Mouse (Mus musculus): ENCODE measurements at regions not wholly inside any gene's neighbourhood (a gene's known extent, or its start where the extent isn't known, plus 50 kb on each side); places are given as distances from the start of the nearest gene placed in this dataset.

DNA sequence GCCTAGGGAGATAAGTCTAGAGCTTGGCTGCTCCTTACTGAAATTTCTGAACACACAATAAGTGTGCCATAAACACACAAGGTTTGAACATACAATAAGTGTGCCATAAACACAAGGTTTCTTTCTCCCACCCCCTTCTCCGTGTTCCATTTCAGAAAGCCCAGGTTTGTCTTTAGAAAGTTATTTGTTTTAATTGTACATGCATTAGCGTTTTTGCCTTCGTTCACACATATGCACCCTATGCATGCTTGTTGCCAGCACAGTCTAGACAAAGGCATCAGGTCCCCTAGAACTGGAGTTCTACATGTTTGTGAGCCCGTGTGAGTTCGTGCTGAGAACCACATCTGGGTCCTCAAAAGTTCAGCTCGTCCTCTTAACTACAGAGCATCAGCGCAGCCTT lies 64.0 kb upstream of the Gpc5 start:
- H3K4me3 ChIP-seq (ENCODE audit: control insufficient read depth in 1 of 2, insufficient read depth in 1 of 2, low read depth in 2 of 2, low read length in 2 of 2), result no peak overlapping the region

DNA sequence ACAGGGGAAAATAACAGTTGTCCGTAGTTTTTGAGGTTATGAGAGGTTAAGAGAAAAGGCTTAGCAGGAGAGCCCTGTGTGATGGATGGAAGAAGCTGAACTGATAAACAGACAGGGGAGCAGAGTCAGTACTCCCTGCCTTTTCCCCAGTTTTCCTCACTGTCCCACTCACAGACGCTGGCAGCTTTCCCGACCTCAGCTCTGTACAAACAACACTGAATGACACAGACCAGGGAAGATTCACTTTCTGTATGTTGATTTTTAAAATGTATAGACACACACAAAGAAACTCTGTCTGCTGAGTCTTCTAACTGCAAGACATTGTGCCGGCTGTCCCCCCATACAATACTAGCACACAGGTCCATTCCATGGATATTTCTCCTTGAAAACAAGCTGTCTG lies 60.3 kb upstream of the Gpc5 start:
- Histone ChIP-seq H3K4me3 (ENCODE audit: control insufficient read depth in 1 of 2, insufficient read depth in 1 of 2, low read depth in 2 of 2, low read length in 2 of 2) (no peak overlapping the region), H3K9me3 (replicated peaks; ENCODE audit: insufficient read depth, low read length) (no peaks in the 10 kb centered on the region), H3K36me3 (ENCODE audit: control insufficient read depth in 1 of 2, insufficient read depth in 2 of 2, low read length in 2 of 2) (peaks cover 0 to 2% of the 10 kb centered on the region in 2 experiments; a peak in 1 of 4 replicates), H3K9ac (ENCODE audit: control insufficient read depth, low read depth, low read length, poor library complexity, severe bottlenecking) (no peak overlapping the region), H3K79me2 (ENCODE audit: control insufficient read depth, insufficient read depth, low read length, poor library complexity) (no peaks in the 10 kb centered on the region), H3K27ac (ENCODE audit: control insufficient read depth, low read depth, low read length) (no peak overlapping the region), H3K4me1 (ENCODE audit: control insufficient read depth in 1 of 2, insufficient read depth in 2 of 2, low read length in 2 of 2) (no peaks in the 10 kb centered on the region), H3K27me3 (ENCODE audit: control insufficient read depth in 1 of 2, insufficient read depth in 2 of 2, low read length in 2 of 2) (peaks cover 40 to 80% of the 10 kb centered on the region in 2 experiments)
- DNase-seq (ENCODE audit: low read depth, low spot score), result no peak
- TF ChIP-seq MAX (IDR thresholded peaks at IDR 0.05; ENCODE audit: low read length), result no peak
- no peak for TF ChIP-seq USF2 (IDR thresholded peaks at IDR 0.05; ENCODE audit: borderline replicate concordance in 1 of 2, insufficient read depth in 1 of 2, low read depth in 1 of 2, low read length in 2 of 2)
- no peak for TF ChIP-seq KAT2A (conservative IDR thresholded peaks at IDR 0.05; ENCODE audit: low read depth, low read length)
- no peak for TF ChIP-seq UBTF (IDR thresholded peaks at IDR 0.05; ENCODE audit: borderline replicate concordance, insufficient read depth, low read depth, low read length)
- no peak for TF ChIP-seq MAFK (IDR thresholded peaks at IDR 0.05; ENCODE audit: borderline replicate concordance, low read depth, low read length)
- no peak for TF ChIP-seq TBP (IDR thresholded peaks at IDR 0.05; ENCODE audit: low read depth, low read length)
- no peak for TF ChIP-seq CHD2 (IDR thresholded peaks at IDR 0.05; ENCODE audit: low read length)
- TF ChIP-seq ETS1 (IDR thresholded peaks at IDR 0.05; ENCODE audit: low read depth, low read length), result no peak
- TF ChIP-seq TAL1 (IDR thresholded peaks at IDR 0.05; ENCODE audit: low read length), result no peak
- no peak for TF ChIP-seq MEF2A (IDR thresholded peaks at IDR 0.05; ENCODE audit: extremely low read depth, insufficient replicate concordance, low read depth, low read length, poor library complexity, severe bottlenecking)
- no peak for TF ChIP-seq POLR2A (IDR thresholded peaks at IDR 0.05; ENCODE audit: control insufficient read depth in 1 of 2, insufficient read depth in 1 of 2, low read depth in 1 of 2, low read length in 2 of 2, poor library complexity in 1 of 2)
- no peak for TF ChIP-seq NRF1 (IDR thresholded peaks at IDR 0.05; ENCODE audit: insufficient read depth, low read depth, low read length, poor library complexity, severe bottlenecking)
- TF ChIP-seq RAD21 (IDR thresholded peaks at IDR 0.05; ENCODE audit: low read depth, low read length), result no peak
- no peak for TF ChIP-seq BHLHE40 (IDR thresholded peaks at IDR 0.05; ENCODE audit: borderline replicate concordance, low read depth, low read length)
- no peak for TF ChIP-seq MYB (IDR thresholded peaks at IDR 0.05; ENCODE audit: low read depth, low read length)
- no peak for TF ChIP-seq CHD1 (IDR thresholded peaks at IDR 0.05; ENCODE audit: low read depth, low read length)

More for the DNA sequence above, 64.0 kb upstream of the Gpc5 start:
- Histone ChIP-seq H3K27me3 (ENCODE audit: control insufficient read depth in 1 of 2, insufficient read depth in 2 of 2, low read length in 2 of 2) (peaks cover 48 to 83% of the 10 kb centered on the region in 2 experiments), H3K27ac (ENCODE audit: control insufficient read depth, low read depth, low read length) (no peak overlapping the region), H3K9ac (ENCODE audit: control insufficient read depth, low read depth, low read length, poor library complexity, severe bottlenecking) (no peak overlapping the region), H3K36me3 (ENCODE audit: control insufficient read depth in 1 of 2, insufficient read depth in 2 of 2, low read length in 2 of 2) (no peaks in the 10 kb centered on the region), H3K4me1 (ENCODE audit: control insufficient read depth in 1 of 2, insufficient read depth in 2 of 2, low read length in 2 of 2) (no peaks in the 10 kb centered on the region), H3K9me3 (replicated peaks; ENCODE audit: insufficient read depth, low read length) (no peaks in the 10 kb centered on the region), H3K79me2 (ENCODE audit: control insufficient read depth, insufficient read depth, low read length, poor library complexity) (no peaks in the 10 kb centered on the region)
- DNase-seq (ENCODE audit: low read depth, low spot score), result no peak
- TF ChIP-seq RCOR1 (IDR thresholded peaks at IDR 0.05; ENCODE audit: low read depth, low read length) (no peak), GABPA (IDR thresholded peaks at IDR 0.05; ENCODE audit: low read depth, low read length) (no peak), MAZ (IDR thresholded peaks at IDR 0.05; ENCODE audit: low read depth, low read length) (no peak), MYB (IDR thresholded peaks at IDR 0.05; ENCODE audit: low read depth, low read length) (no peak), TAL1 (IDR thresholded peaks at IDR 0.05; ENCODE audit: low read length) (no peak), KAT2A (conservative IDR thresholded peaks at IDR 0.05; ENCODE audit: low read depth, low read length) (no peak), ELF1 (IDR thresholded peaks at IDR 0.05; ENCODE audit: low read depth, low read length) (no peak), USF1 (IDR thresholded peaks at IDR 0.05; ENCODE audit: low read depth, low read length) (no peak), E2F4 (IDR thresholded peaks at IDR 0.05; ENCODE audit: borderline replicate concordance, low read depth, low read length) (no peak), MEF2A (IDR thresholded peaks at IDR 0.05; ENCODE audit: extremely low read depth, insufficient replicate concordance, low read depth, low read length, poor library complexity, severe bottlenecking) (no peak), MAFK (IDR thresholded peaks at IDR 0.05; ENCODE audit: borderline replicate concordance, low read depth, low read length) (no peak), USF2 (IDR thresholded peaks at IDR 0.05; ENCODE audit: borderline replicate concordance in 1 of 2, insufficient read depth in 1 of 2, low read depth in 1 of 2, low read length in 2 of 2) (no peak), EP300 (IDR thresholded peaks at IDR 0.05; ENCODE audit: low read depth in 1 of 2, low read length in 2 of 2) (no peak), ZMIZ1 (IDR thresholded peaks at IDR 0.05; ENCODE audit: low read depth, low read length) (no peak)
